Mouse (Mus musculus) bone marrow macrophage, adult 2 months (primary cell): ENCODE measurements around the gene Itpr1.

Source experiments
- CTCF ChIP-seq: IDR thresholded peaks from 2 replicates; pipeline ENCODE4 v1.5.1; 2012; ENCODE audit warnings: low read depth, mild to moderate bottlenecking, low read length, moderate library complexity
- POLR2A ChIP-seq: IDR thresholded peaks from 2 replicates; pipeline ENCODE4 v1.6.1; 2012; ENCODE audit warnings: mild to moderate bottlenecking, low read depth, low read length, borderline replicate concordance

- TF ChIP-seq POLR2A (no peak), CTCF (no peak)
Observed at GRCm38 (mm10) chr6:108453618-108454017, 240.7 kb downstream of the Itpr1 start.
